Mouse (Mus musculus): ENCODE measurements around the gene Sub1. TPM values are rescaled to one million over a fixed set of nuclear protein-coding genes. Genes with fewer than 3 reads are reported as not detected.

Sub1 gene
- total and polyA plus RNA-seq, 3 experiments, result 553 to 2,677 (median 1,927) TPM

- Histone ChIP-seq H3K27me3 (replicated peaks) (no peaks in the 10 kb centered on the region), H3K79me2 (replicated peaks; ENCODE audit: control insufficient read depth, extremely low read depth, insufficient read depth, poor library complexity, severe bottlenecking) (no peaks in the 10 kb centered on the region), H3K4me1 (ENCODE audit: control insufficient read depth in 1 of 2, insufficient read depth in 2 of 2) (peaks cover 0 to 8% of the 10 kb centered on the region in 2 experiments; a peak in 2 of 4 replicates), H3K4me3 (replicated peaks in 1 of 3; ENCODE audit: low read depth in 2 of 3, low read length in 2 of 3, poor library complexity in 1 of 3) (no peak overlapping the region), H3K36me3 (replicated peaks in 1 of 2; ENCODE audit: control insufficient read depth in 1 of 2, insufficient read depth in 1 of 2, low read length in 1 of 2) (no peaks in the 10 kb centered on the region), H3K9me3 (replicated peaks; ENCODE audit: low read length) (peaks cover 6% of the 10 kb centered on the region), H3K4me2 (ENCODE audit: insufficient read depth, low read depth, poor library complexity, severe bottlenecking) (no peak overlapping the region), H3K27ac (ENCODE audit: insufficient read depth, low read depth) (no peak overlapping the region), H3K9ac (ENCODE audit: insufficient read depth, low read depth) (no peak overlapping the region)
- TF ChIP-seq MXI1 (IDR thresholded peaks at IDR 0.05; ENCODE audit: low read depth, low read length) (no peak), EP300 (IDR thresholded peaks at IDR 0.05; ENCODE audit: low read length) (no peak), BHLHE40 (IDR thresholded peaks at IDR 0.05; ENCODE audit: low read depth, low read length) (no peak), USF2 (conservative IDR thresholded peaks at IDR 0.05; ENCODE audit: low read depth, low read length) (no peak), MYC (IDR thresholded peaks at IDR 0.05; ENCODE audit: low read depth, low read length) (no peak), ZC3H11A (IDR thresholded peaks at IDR 0.05; ENCODE audit: low read depth, low read length) (no peak), NRF1 (IDR thresholded peaks at IDR 0.05; ENCODE audit: low read depth, low read length) (no peak), ZMIZ1 (IDR thresholded peaks at IDR 0.05; ENCODE audit: low read depth, low read length) (no peak)
- dilution Hi-C loops (cut with MboI; ENCODE audit: extremely low pct_ligation_motif_present, extremely low pct_unique_long_range_greater_than_20kb, low sequenced_read_pairs), result no loop called here
- DNase-seq (ENCODE audit: extremely low read depth), result no peak
- in situ Hi-C loops (cut with MboI; ENCODE audit: low pct_ligation_motif_present, low pct_unique_long_range_greater_than_20kb, low sequenced_read_pairs), result loop anchor here (10.0 to 25.0 kb wide), 2 partner anchors 209 to 952 kb away; partner anchors contain the start of gene Slc45a2
These were observed 32.8 kb downstream of the Sub1 start for GRCm38 (mm10) chr15:11963791-11964525.

DNA sequence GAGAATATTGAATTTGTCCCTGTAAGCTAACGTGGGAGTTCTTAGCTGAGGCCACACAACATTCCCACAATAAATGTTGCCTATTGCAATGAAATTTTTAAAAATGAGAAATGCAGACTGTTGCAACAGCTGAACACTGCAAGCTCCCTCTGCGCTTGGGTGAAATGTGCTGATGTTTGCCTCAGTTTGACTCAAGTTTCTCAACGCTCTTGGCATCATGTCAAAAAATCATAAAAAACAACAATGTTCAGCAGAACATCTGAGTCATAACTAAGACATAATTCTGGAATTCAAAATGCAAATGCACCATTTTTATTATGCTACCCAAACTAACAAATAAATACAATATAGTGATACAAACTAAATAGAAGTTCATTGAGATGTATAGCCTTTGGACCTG is 37.1 kb downstream of the Sub1 start:
- H3K27me3 ChIP-seq (replicated peaks), result no peaks in the 10 kb centered on the region
- in situ Hi-C loops (cut with MboI; ENCODE audit: low pct_ligation_motif_present, low pct_unique_long_range_greater_than_20kb, low sequenced_read_pairs) (loop anchor here (10.0 to 25.0 kb wide), 2 partner anchors 205 to 947 kb away; partner anchors contain the start of gene Slc45a2), dilution Hi-C loops (cut with MboI; ENCODE audit: extremely low pct_ligation_motif_present, extremely low pct_unique_long_range_greater_than_20kb, low sequenced_read_pairs) (no loop called here)
- H3K79me2 ChIP-seq (replicated peaks; ENCODE audit: control insufficient read depth, extremely low read depth, insufficient read depth, poor library complexity, severe bottlenecking), result no peaks in the 10 kb centered on the region
- H3K36me3 ChIP-seq (replicated peaks in 1 of 2; ENCODE audit: control insufficient read depth in 1 of 2, insufficient read depth in 1 of 2, low read length in 1 of 2), result no peaks in the 10 kb centered on the region
- H3K9me3 ChIP-seq (replicated peaks; ENCODE audit: low read length), result no peaks in the 10 kb centered on the region
- peaks cover 0 to 3% of the 10 kb centered on the region in 2 experiments; a peak in 1 of 4 replicates for H3K4me1 ChIP-seq (ENCODE audit: control insufficient read depth in 1 of 2, insufficient read depth in 2 of 2)
- no peak overlapping the region for H3K27ac ChIP-seq (ENCODE audit: insufficient read depth, low read depth)
- no peak for DNase-seq (ENCODE audit: extremely low read depth)
- no peak overlapping the region for H3K4me2 ChIP-seq (ENCODE audit: insufficient read depth, low read depth, poor library complexity, severe bottlenecking)
- no peak overlapping the region for H3K9ac ChIP-seq (ENCODE audit: insufficient read depth, low read depth)
- no peak overlapping the region for H3K4me3 ChIP-seq (replicated peaks in 1 of 3; ENCODE audit: low read depth in 2 of 3, low read length in 2 of 3, poor library complexity in 1 of 3)
- no peak for TF ChIP-seq ELF1 (IDR thresholded peaks at IDR 0.05; ENCODE audit: low read depth, low read length)
- no peak for TF ChIP-seq MEF2A (IDR thresholded peaks at IDR 0.05; ENCODE audit: borderline replicate concordance, low read depth, low read length)
- no peak for TF ChIP-seq USF1 (IDR thresholded peaks at IDR 0.05; ENCODE audit: low read depth, low read length)
- TF ChIP-seq HCFC1 (IDR thresholded peaks at IDR 0.05; ENCODE audit: low read depth, low read length), result no peak
- no peak for TF ChIP-seq SIN3A (IDR thresholded peaks at IDR 0.05; ENCODE audit: low read length)
- TF ChIP-seq MAFK (IDR thresholded peaks at IDR 0.05; ENCODE audit: insufficient replicate concordance, low read length), result no peak
- no peak for TF ChIP-seq CTCF (conservative IDR thresholded peaks at IDR 0.05 in 1 of 2, IDR thresholded peaks at IDR 0.05 in 1 of 2; ENCODE audit: low read depth in 2 of 2, low read length in 2 of 2)
- no peak for TF ChIP-seq ZKSCAN1 (IDR thresholded peaks at IDR 0.05; ENCODE audit: borderline replicate concordance, low read depth, low read length)
- no peak for TF ChIP-seq GABPA (IDR thresholded peaks at IDR 0.05; ENCODE audit: insufficient replicate concordance, low read depth, low read length)
- no peak for TF ChIP-seq JUN (IDR thresholded peaks at IDR 0.05; ENCODE audit: insufficient read depth, low read depth, low read length)
- TF ChIP-seq CHD1 (IDR thresholded peaks at IDR 0.05; ENCODE audit: low read depth, low read length), result no peak
- TF ChIP-seq MAZ (IDR thresholded peaks at IDR 0.05; ENCODE audit: low read depth, low read length), result no peak
- TF ChIP-seq POLR2A (IDR thresholded peaks at IDR 0.05; ENCODE audit: low read depth, low read length), result no peak
- no peak for TF ChIP-seq SMC3 (IDR thresholded peaks at IDR 0.05; ENCODE audit: low read depth, low read length)
- no peak for TF ChIP-seq KAT2A (IDR thresholded peaks at IDR 0.05; ENCODE audit: insufficient replicate concordance, low read length)
- no peak for TF ChIP-seq ZNF384 (IDR thresholded peaks at IDR 0.05; ENCODE audit: low read depth, low read length)
- TF ChIP-seq MYC (IDR thresholded peaks at IDR 0.05; ENCODE audit: low read depth, low read length), result no peak
- no peak for TF ChIP-seq UBTF (IDR thresholded peaks at IDR 0.05; ENCODE audit: low read depth, low read length)
